Mouse (Mus musculus): ENCODE measurements around the gene Gtf3c4.

- TF ChIP-seq CTCF (conservative IDR thresholded peaks at IDR 0.05; ENCODE audit: low read length), result no peak
- TF ChIP-seq NANOG (IDR thresholded peaks at IDR 0.05; ENCODE audit: borderline replicate concordance, low read length), result no peak
- no peak for TF ChIP-seq POU5F1 (IDR thresholded peaks at IDR 0.05; ENCODE audit: borderline replicate concordance, low read length)
These were observed 15.6 kb upstream of the Gtf3c4 start for GRCm38 (mm10) chr2:28855773-28856172.
